Mouse (Mus musculus): ENCODE data around the gene Ly6g6d.

- TF ChIP-seq CTCF (IDR thresholded peaks at IDR 0.05; ENCODE audit: borderline replicate concordance, insufficient read depth, low read depth, low read length) (no peak), POLR2A (IDR thresholded peaks at IDR 0.05; ENCODE audit: borderline replicate concordance, insufficient read depth, low read length) (no peak)
These were observed 2.8 kb upstream of the Ly6g6d start for GRCm38 (mm10) chr17:35080710-35081109.

Data from cerebellum, adult 2 months (tissue).